Mouse (Mus musculus): ENCODE results near the gene Gata5. TPM values are rescaled to one million over a fixed set of nuclear protein-coding genes. Genes with fewer than 3 reads are reported as not detected.

The Gata5 gene
- polyA plus RNA-seq, 1 experiment: not detected

Other genes starting within 250 kb of the Gata5 start
- gene Hrh3, start 230.2 kb downstream of the Gata5 start, polyA plus RNA-seq (2012; rRNA removed): 95.6 and 98.2 TPM in 2 replicates
- 48.7 and 51.3 TPM in 2 replicates for gene Osbpl2, start 215.4 kb downstream of the Gata5 start, polyA plus RNA-seq (2012; rRNA removed)
- gene Adrm1, start 163.2 kb downstream of the Gata5 start, polyA plus RNA-seq (2012; rRNA removed): 94.8 and 102 TPM in 2 replicates
- 15.9 TPM in 2 replicates for gene Lama5, start 108.8 kb downstream of the Gata5 start, polyA plus RNA-seq (2012; rRNA removed)
- 1,869 and 1,955 TPM in 2 replicates for gene Rps21, start 77.3 kb downstream of the Gata5 start, polyA plus RNA-seq (2012; rRNA removed)
- gene Cables2, start 61.2 kb downstream of the Gata5 start, polyA plus RNA-seq (2012; rRNA removed): 31.1 and 33.3 TPM in 2 replicates
- gene Rbbp8nl, start 44.8 kb downstream of the Gata5 start, polyA plus RNA-seq (2012; rRNA removed): 0.04 TPM in 1 of 2 replicates, not detected in the other
- 3.1 and 3.4 TPM in 2 replicates for gene Slco4a1, start 121.5 kb upstream of the Gata5 start, polyA plus RNA-seq (2012; rRNA removed)
- 4.5 and 5.2 TPM in 2 replicates for gene Ntsr1, start 165.3 kb upstream of the Gata5 start, polyA plus RNA-seq (2012; rRNA removed)
- gene Mrgbp, start 246.6 kb upstream of the Gata5 start, polyA plus RNA-seq (2012; rRNA removed): 30.8 and 34.7 TPM in 2 replicates